Mouse (Mus musculus): ENCODE data around the gene Klc1. TPM values are rescaled to one million over a fixed set of nuclear protein-coding genes. Genes with fewer than 3 reads are reported as not detected.

The Klc1 gene
- total RNA-seq, 2 experiments from 2014 or later = 84.4 to 94.2 TPM

- intact Hi-C loops (cut with DNase I) = no loop called here
- peak; percentile 69 to 74 for DNase-seq
Measured at GRCm38 (mm10) chr12:111809762-111810161, 51.1 kb downstream of the Klc1 start.

GRCm38 (mm10) chr12:111812075-111812474 is 53.4 kb downstream of the Klc1 start:
- DNase-seq = no peak
- intact Hi-C loops (cut with DNase I) = no loop called here

GRCm38 (mm10) chr12:111812611-111813010 is 54.0 kb downstream of the Klc1 start:
- intact Hi-C loops (cut with DNase I) = no loop called here
- DNase-seq = no peak

- no peak for DNase-seq
- intact Hi-C loops (cut with DNase I) = no loop called here
Measured at GRCm38 (mm10) chr12:111813111-111813765, 54.6 kb downstream of the Klc1 start.

DNA sequence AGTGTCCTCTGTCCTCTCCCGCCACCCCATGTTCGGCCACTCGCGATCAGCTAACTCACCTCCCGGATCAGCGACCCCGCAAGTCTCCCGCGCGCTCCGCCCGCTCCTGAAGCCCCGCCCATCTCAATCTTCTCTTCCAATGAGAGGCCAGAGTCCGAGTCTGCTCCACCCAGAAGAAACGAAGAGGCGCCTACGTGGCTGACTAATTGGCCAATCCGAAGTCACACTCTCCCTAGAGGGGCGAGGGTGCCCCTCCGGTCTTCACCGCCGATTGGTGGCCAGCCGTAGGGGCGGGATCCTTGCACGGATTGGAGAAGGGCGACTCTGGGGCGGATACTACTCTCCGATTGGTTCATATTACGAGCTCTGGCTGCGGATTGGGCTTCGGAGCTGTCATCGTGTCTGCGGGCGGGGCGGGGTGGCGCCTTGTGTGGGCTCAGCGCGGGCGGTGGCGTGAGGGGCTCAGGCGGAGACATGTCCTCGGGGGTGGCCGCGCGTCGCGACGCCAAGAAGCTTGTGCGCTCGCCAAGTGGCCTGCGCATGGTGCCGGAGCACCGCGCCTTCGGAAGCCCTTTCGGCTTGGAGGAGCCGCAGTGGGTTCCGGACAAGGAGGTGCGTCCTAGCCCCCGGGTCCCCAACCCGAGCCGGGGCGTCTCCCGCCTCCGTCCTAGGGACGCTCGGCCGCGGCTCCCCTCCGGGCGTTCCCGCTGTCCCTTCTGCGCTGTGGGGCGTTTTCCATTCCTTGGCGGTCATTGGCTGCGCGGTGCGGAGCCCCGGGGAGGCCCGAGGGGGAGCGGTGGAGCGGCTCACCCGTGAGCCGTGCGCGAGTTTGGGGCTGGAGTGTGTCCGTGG is 55.3 kb downstream of the Klc1 start, which contains the start of the genes Xrcc3 and Zfyve21:
TSS of gene Xrcc3 (minus strand) at position 108 of the 852 bp plus-strand sequence.
TSS of gene Zfyve21 (plus strand) at position 405 of the 852 bp plus-strand sequence.
- intact Hi-C loops (cut with DNase I) = no loop called here
- DNase-seq = peak; percentile 93

DNA sequence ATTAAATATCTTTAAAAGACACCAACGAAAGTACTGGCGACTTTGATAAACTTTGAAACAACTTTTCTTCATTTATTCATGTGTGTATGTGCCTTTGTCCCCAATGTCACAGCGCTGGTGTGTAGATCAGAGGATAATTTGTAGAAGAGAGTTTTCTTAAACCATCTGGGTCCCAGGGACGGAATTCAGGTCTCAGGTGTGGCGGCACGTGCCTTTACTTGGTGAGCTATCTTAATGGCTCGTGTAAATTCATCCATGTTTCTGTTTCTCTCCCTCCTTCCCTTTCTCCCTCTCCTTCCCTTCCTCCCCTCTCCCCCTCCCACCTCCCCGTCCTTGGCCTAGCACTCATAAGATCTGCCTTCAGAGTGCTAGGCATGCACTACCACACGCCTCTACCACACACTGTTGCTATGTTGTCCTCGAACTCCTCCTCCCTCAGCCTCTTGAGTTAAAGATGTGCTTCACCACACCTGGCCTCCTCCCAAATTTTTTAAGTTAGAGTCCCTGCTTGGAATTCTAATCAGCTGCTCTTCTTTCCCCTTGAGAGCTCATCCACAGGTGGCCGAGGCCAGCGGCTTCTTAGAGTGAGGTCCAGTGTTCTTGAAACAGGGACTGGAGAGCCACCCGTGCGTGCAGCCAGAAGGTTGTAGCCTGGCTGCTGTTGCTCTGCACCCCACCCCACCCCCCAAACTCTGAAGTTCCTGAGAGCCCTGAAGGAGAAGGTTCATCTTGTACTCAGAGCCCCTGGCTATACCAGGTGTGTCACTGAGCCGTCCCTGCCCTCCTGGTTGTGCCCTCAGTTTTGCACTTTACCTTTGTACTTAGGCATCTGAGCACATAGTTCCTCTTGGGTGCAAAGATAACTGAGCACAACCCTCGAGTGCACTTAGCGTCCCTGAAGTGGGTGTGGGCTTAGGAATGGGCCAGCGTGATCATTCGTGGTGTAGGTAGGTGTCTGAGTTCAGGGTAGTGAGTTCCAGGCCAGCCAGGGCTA is 56.4 kb downstream of the Klc1 start:
- intact Hi-C loops (cut with DNase I) = no loop called here
- no peak for DNase-seq

- intact Hi-C loops (cut with DNase I) = no loop called here
- DNase-seq = peak in 1 of 2 experiments; percentile 48
Measured at GRCm38 (mm10) chr12:111816528-111816927, 57.9 kb downstream of the Klc1 start.

DNA sequence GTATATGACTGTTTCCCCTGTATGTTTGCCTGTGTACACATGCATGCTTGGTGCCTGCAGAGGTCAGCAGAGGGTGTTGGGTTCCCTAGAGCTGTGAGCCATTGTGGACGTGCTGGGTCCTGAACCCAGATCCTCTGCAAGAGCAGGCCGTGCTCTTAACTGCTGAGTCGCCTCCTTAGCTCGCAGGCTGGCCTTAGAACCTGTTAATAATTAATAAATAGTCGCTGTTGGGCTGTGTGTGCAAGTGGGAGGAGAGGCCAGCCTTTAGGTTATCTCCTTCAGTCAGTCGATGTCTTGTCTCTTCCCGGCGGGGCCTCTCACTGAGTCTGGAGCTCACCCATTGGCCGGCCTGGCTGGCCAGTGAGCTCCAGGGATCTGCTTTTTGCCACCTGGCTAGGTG is 58.3 kb downstream of the Klc1 start:
- intact Hi-C loops (cut with DNase I) = no loop called here
- no peak for DNase-seq

GRCm38 (mm10) chr12:111817991-111818390 is 59.3 kb downstream of the Klc1 start:
- intact Hi-C loops (cut with DNase I) = no loop called here
- no peak for DNase-seq

- no peak for DNase-seq
- intact Hi-C loops (cut with DNase I) = no loop called here
Measured at GRCm38 (mm10) chr12:111819936-111820335, 61.3 kb downstream of the Klc1 start.

DNA sequence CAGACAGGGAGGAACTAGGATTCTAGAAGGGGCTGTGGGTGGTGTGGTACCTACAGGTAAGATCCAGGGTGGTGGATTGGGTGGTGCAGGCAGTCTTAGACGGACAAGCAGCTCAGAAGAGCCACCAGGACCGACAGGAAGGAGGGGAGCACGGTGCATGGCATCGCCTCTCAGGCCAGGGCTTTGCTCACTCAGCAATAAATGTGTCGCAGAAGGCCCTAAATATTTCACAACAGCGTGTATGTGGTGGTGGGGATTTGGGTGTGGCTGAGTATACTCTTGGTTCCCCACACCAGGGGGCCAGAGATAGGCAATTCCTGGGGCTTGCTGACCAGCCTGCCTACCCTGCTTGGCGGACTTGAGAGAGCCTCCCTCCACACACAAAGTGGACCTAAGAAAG is 62.1 kb downstream of the Klc1 start:
- intact Hi-C loops (cut with DNase I) = no loop called here
- no peak for DNase-seq

GRCm38 (mm10) chr12:111821931-111822330 is 63.3 kb downstream of the Klc1 start:
- intact Hi-C loops (cut with DNase I) = no loop called here
- DNase-seq = no peak

DNA sequence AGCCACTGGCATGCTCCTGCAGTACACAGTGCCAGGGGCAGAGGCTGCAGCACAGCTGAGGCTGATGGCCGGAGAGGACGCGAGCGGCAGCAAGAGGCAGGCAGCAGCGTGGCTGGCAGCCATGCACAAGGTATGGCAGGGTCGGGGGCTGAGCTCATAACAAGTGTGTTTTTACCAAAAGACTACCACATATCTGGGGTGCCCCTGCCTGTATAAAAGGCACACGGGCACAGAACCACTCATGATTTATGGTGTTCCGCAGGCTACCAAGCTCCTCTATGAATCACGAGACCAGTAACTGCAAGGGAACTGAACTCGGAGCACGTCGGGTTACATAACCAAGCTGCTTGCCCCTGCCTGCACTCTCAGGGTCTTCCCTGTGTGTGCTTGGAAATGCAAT is 68.9 kb downstream of the Klc1 start:
- intact Hi-C loops (cut with DNase I) = no loop called here
- no peak for DNase-seq

GRCm38 (mm10) chr12:111829447-111829846 is 70.8 kb downstream of the Klc1 start:
- DNase-seq = no peak
- intact Hi-C loops (cut with DNase I) = no loop called here

GRCm38 (mm10) chr12:111829954-111830353 is 71.3 kb downstream of the Klc1 start:
- no peak for DNase-seq
- intact Hi-C loops (cut with DNase I) = no loop called here

GRCm38 (mm10) chr12:111830375-111830774 is 71.7 kb downstream of the Klc1 start:
- intact Hi-C loops (cut with DNase I) = no loop called here
- DNase-seq = no peak

DNA sequence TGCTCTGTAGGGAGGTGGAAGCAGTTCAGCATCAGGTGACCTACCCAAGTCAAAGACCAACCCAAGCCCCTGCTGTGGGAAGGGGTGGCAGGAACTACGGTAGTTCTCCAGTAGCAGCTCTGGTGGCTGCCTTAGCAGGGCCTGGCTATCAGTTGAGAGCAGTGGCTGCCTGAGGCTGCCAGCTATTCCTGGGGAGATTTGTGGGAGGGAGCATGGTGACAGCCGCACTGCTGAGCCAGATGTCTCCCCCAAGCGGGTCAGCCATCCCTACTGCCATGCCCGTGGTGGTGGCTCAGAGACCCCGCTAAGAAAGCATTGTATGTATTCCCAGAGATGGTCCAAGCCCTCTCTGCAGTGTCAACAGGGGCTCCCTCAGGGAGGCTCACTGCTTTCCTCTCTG is 74.0 kb downstream of the Klc1 start:
- intact Hi-C loops (cut with DNase I) = no loop called here

DNA sequence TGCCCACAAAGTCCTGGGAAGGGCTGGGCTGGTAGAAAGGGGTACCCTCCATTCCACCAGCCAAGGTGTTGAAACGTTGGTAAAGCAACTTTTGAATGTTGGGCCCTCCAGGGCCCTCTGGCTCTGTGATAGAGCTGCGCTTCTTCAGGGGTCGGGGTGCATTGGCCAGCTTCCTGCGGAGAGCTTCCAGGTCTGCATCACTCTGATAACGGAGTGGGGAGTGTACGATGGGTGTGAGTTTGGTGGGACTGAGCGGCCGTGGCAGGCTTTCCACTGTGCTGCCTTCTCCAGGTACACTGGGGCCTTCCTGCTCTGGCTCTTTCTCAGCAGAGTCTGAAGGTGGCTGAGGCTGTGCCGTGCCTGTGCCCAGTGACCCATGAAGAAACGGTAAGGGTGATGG is 74.8 kb downstream of the Klc1 start:
- intact Hi-C loops (cut with DNase I) = no loop called here
- no peak for DNase-seq

More for the DNA sequence above, 74.0 kb downstream of the Klc1 start:
- DNase-seq = no peak

DNA sequence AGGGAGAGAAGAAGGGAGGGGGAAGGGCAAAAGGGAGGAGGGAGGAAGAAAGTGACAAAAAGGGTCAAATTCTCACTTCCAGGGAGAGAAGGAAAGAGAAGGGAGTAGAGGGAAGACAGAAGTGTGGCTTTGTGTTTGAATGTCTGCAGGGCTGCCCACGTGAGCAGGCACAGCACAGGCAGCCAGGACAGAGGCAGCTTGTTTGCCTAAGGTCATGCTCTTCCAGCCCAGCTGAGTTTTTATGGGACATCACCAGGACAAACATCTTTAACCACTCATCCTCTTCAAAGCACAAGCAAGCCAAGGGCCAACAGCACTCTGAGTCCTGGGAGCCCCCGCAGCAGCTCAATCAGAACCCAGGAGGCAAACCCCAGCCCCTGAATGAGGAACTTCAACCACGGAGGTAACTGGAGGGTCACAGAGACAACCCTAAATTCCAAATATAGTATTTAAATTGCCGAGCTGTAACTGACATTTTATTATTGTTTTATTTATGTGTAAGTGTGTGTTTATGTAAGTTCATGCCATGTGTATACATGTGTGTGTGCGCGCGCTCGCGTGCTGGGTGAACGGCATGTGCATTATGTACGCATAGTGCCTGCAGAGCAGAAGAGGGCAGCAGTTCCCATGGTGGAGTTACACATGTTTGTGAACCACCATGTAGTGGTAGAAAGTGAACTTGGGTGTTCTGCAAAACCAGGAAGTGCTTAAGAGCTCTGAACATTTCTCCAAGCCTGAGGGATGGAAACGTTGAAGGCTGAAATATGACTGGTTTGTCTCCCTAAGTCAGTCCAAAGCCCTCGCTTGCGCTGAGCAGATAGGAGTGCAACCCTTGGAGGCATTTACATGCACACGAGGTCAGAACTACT is 84.2 kb downstream of the Klc1 start:
- DNase-seq = no peak

DNA sequence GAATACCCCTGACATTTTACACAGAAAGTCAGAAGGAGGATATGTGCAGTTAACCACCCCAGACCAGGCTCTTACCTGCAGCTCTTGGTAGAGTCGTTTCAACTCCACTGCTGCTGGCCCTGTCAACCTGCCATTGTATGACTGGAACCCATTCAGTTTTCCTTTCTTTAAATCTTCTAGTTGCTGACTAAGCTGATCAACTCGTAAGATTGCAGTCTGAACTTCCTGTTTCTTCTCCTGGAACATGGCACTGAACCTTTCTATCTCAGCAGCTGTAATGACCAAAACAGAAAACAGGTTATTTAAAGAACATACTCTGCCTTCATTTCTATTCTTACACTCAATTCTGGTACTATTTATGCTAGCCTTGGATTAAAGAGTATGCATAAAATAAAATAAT is 84.8 kb downstream of the Klc1 start:
- intact Hi-C loops (cut with DNase I) = no loop called here

More for the DNA sequence above, 84.2 kb downstream of the Klc1 start:
- intact Hi-C loops (cut with DNase I) = no loop called here

More for the DNA sequence above, 84.8 kb downstream of the Klc1 start:
- no peak for DNase-seq

All from heart, postnatal 36 days (tissue).